Mouse (Mus musculus) intestine, embryonic 14.5 days (tissue): ENCODE data around the gene Mrpl30. TPM values are rescaled to one million over a fixed set of nuclear protein-coding genes. Genes with fewer than 3 reads are reported as not detected.
A peak's percentile ranks its signal among the peaks of the same experiment; 100 is the strongest.

Experiments used
- ATAC-seq: fragments of 200-750 bp; cut with Nextera tagmentation; replicated peaks from 2 replicates; pipeline ENCODE4 v1.8.0; 2017; ENCODE audit warnings: low read depth, moderate number of reproducible peaks, moderate TSS enrichment, moderate library complexity; ENCODE audit not compliant: low FRiP score, low TSS enrichment
- DNase-seq: peaks from one replicate; pipeline ENCODE4 v3.0.0-alpha.2; 2018; ENCODE audit warnings: low spot score
- H3K27ac ChIP-seq: fragments of 300-500 bp; sonication (generic); 2 replicates; pipeline ENCODE4 v1.5.1; 2014; ENCODE audit warnings: low read depth, mild to moderate bottlenecking, control low read depth
- H3K27me3 ChIP-seq: fragments of 300-500 bp; sonication (generic); replicated peaks from 2 replicates; pipeline ENCODE4 v1.6.1; 2014; ENCODE audit warnings: low read length, control low read depth; ENCODE audit not compliant: control insufficient read depth, insufficient read depth
- H3K36me3 ChIP-seq: fragments of 300-500 bp; sonication (generic); 2 replicates; pipeline ENCODE4 v1.6.1; 2014; ENCODE audit warnings: low read length, control low read depth; ENCODE audit not compliant: control insufficient read depth, insufficient read depth
- H3K4me1 ChIP-seq: fragments of 300-500 bp; sonication (generic); replicated peaks from 2 replicates; pipeline ENCODE4 v1.6.1; 2014; ENCODE audit warnings: low read length, control low read depth, mixed read lengths; ENCODE audit not compliant: control insufficient read depth, insufficient read depth
- H3K4me2 ChIP-seq: fragments of 300-500 bp; sonication (generic); 2 replicates; pipeline ENCODE4 v1.6.1; 2014; ENCODE audit warnings: low read length
- H3K4me3 ChIP-seq: fragments of 300-500 bp; sonication (generic); 2 replicates; pipeline ENCODE4 v1.5.1; 2014; ENCODE audit warnings: low read depth, low read length, control low read depth, mixed read lengths
- H3K9ac ChIP-seq: fragments of 300-500 bp; sonication (generic); 2 replicates; pipeline ENCODE4 v1.6.1; 2014; ENCODE audit warnings: mild to moderate bottlenecking, low read length
- H3K9me3 ChIP-seq: fragments of 300-500 bp; sonication (generic); 2 replicates; pipeline ENCODE4 v1.6.1; 2016; ENCODE audit warnings: low read length, control low read depth; ENCODE audit not compliant: control insufficient read depth
- WGBS: fragments of 180-500 bp; shearing (Covaris S2); extraction: QIAGEN DNeasy Blood & Tissue Kit; methylation state at CpG from one replicate; pipeline ENCODE4 v1.1.7; 2014; 5-methylcytosine and 5-hydroxymethylcytosine counted together
- polyA plus RNA-seq: library from polyadenylated mRNA; unstranded; fragments of >200 nt; fragmentation: Nextera tagmentation; extraction: Ambion mirVana; gene quantifications from 2 replicates; pipeline ENCODE4 v1.2.1, GENCODE M21; 2014

The Mrpl30 gene
- polyA plus RNA-seq, 1 experiment from 2014 or later = 295 TPM

- ATAC-seq = no peak
Measured at GRCm38 (mm10) chr1:37884451-37884850, 5.8 kb upstream of the Mrpl30 start.

GRCm38 (mm10) chr1:37889206-37889605, 1.1 kb upstream of the Mrpl30 start:
- Histone ChIP-seq H3K27ac (no peak overlapping the region; the same call in 1 of the 2 replicates), H3K9me3 (no peaks in the 10 kb centered on the region), H3K4me3 (peak overlapping the region; percentile 83), H3K4me2 (peak overlapping the region; percentile 89), H3K27me3 (no peaks in the 10 kb centered on the region), H3K9ac (peak overlapping the region; percentile 52), H3K36me3 (peaks cover 6% of the 10 kb centered on the region; the same call in 1 of the 2 replicates), H3K4me1 (peaks cover 15% of the 10 kb centered on the region)
- DNase-seq (no peak), ATAC-seq (no peak)
- WGBS = 82% methylated on average over 7 of the region's 7 CpGs

More at GRCm38 (mm10) chr1:37884451-37884850, 5.8 kb upstream of the Mrpl30 start:
- Histone ChIP-seq H3K4me2 (no peak overlapping the region), H3K27me3 (no peaks in the 10 kb centered on the region), H3K27ac (no peak overlapping the region), H3K36me3 (peaks cover 40% of the 10 kb centered on the region), H3K4me3 (no peak overlapping the region), H3K9ac (no peak overlapping the region), H3K4me1 (peaks cover 5% of the 10 kb centered on the region; the same call in 1 of the 2 replicates), H3K9me3 (no peaks in the 10 kb centered on the region)
- DNase-seq = no peak
- WGBS = 71% methylated on average over 4 of the region's 4 CpGs

GRCm38 (mm10) chr1:37891400-37891799, 1.1 kb downstream of the Mrpl30 start:
- H3K4me2 ChIP-seq = peak overlapping the region; percentile 89
- ATAC-seq = no peak
- H3K4me1 ChIP-seq = peaks cover 15% of the 10 kb centered on the region
- no peaks in the 10 kb centered on the region for H3K9me3 ChIP-seq
- H3K27me3 ChIP-seq = no peaks in the 10 kb centered on the region
- peak overlapping the region; percentile 83 for H3K4me3 ChIP-seq
- H3K9ac ChIP-seq = peak overlapping the region; percentile 52
- WGBS = 67% methylated on average over 3 of the region's 3 CpGs
- DNase-seq = no peak
- H3K27ac ChIP-seq = no peak overlapping the region
- H3K36me3 ChIP-seq = peaks cover 24% of the 10 kb centered on the region

DNA sequence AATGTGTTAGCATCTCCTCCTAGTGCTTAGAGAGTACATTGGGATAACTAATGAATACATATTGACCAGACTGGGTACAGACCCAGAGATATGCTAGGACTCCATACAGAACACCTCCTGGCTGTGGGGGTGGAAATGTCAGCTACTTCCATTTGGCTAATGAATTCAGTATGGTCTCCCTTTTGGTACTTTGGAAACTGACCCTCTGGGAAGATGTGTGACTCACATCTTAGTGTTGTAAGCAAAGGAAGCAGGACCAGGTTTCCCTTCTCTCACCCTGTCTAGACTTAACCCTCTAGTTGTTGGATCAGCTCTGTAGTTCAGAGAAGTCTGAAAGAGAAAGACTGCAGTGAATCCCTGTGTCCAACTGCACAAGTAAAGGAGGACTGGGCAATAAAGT, 4.3 kb downstream of the Mrpl30 start:
- no peaks in the 10 kb centered on the region for H3K27me3 ChIP-seq
- no peak overlapping the region for H3K4me3 ChIP-seq
- DNase-seq (no peak), ATAC-seq (no peak)
- no peaks in the 10 kb centered on the region for H3K9me3 ChIP-seq
- no peak overlapping the region for H3K27ac ChIP-seq
- peaks cover 8% of the 10 kb centered on the region for H3K4me1 ChIP-seq
- H3K36me3 ChIP-seq = peaks cover 52% of the 10 kb centered on the region
- H3K9ac ChIP-seq = no peak overlapping the region
- H3K4me2 ChIP-seq = no peak overlapping the region

DNA sequence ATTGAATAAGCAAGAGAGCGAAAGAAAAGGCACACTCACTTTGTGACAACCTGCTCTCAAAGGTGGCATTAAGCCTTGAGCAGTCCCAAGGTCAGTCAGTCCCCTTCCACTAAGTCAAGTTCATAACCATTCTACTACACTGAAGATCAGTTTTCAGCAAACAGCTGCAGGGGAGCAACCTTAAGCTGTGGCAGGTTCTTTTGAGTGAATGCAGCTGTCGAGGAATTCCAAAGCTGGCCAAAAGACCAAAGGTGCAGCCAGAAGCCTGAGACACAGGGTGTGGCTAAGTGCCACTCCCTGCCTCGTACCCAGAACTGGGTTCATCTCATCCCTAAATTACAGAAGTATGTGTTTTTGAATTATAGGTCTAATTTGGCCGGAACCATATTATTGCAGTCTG, 9.5 kb downstream of the Mrpl30 start:
- no peak overlapping the region for H3K27ac ChIP-seq
- no peaks in the 10 kb centered on the region for H3K4me1 ChIP-seq
- 72% methylated on average over 4 of the region's 4 CpGs for WGBS
- no peak overlapping the region for H3K9ac ChIP-seq
- DNase-seq (no peak), ATAC-seq (no peak)
- H3K9me3 ChIP-seq = no peaks in the 10 kb centered on the region
- no peak overlapping the region for H3K4me2 ChIP-seq
- no peak overlapping the region for H3K4me3 ChIP-seq
- H3K36me3 ChIP-seq = peaks cover 46% of the 10 kb centered on the region
- H3K27me3 ChIP-seq = no peaks in the 10 kb centered on the region

- H3K27me3 ChIP-seq = no peaks in the 10 kb centered on the region
- peaks cover 41% of the 10 kb centered on the region for H3K36me3 ChIP-seq
- no peak overlapping the region for H3K4me2 ChIP-seq
- H3K9ac ChIP-seq = no peak overlapping the region
- ATAC-seq (no peak), DNase-seq (no peak)
- no peak overlapping the region for H3K4me3 ChIP-seq
- H3K9me3 ChIP-seq = no peaks in the 10 kb centered on the region
- 53% methylated on average over 6 of the region's 6 CpGs for WGBS
- H3K4me1 ChIP-seq = no peaks in the 10 kb centered on the region
- no peak overlapping the region for H3K27ac ChIP-seq
Measured at GRCm38 (mm10) chr1:37900288-37900687, 10.0 kb downstream of the Mrpl30 start.

GRCm38 (mm10) chr1:37903178-37903577, 12.9 kb downstream of the Mrpl30 start:
- no peak overlapping the region for H3K4me3 ChIP-seq
- no peaks in the 10 kb centered on the region for H3K27me3 ChIP-seq
- 0 out of 2 replicates have a peak, but pooled peaks have one; percentile 15 for ATAC-seq
- 32% methylated on average over 6 of the region's 6 CpGs for WGBS
- H3K27ac ChIP-seq = no peak overlapping the region
- no peak overlapping the region for H3K9ac ChIP-seq
- no peak for DNase-seq
- H3K9me3 ChIP-seq = no peaks in the 10 kb centered on the region
- peaks cover 17% of the 10 kb centered on the region for H3K36me3 ChIP-seq
- H3K4me2 ChIP-seq = no peak overlapping the region
- H3K4me1 ChIP-seq = no peaks in the 10 kb centered on the region

DNA sequence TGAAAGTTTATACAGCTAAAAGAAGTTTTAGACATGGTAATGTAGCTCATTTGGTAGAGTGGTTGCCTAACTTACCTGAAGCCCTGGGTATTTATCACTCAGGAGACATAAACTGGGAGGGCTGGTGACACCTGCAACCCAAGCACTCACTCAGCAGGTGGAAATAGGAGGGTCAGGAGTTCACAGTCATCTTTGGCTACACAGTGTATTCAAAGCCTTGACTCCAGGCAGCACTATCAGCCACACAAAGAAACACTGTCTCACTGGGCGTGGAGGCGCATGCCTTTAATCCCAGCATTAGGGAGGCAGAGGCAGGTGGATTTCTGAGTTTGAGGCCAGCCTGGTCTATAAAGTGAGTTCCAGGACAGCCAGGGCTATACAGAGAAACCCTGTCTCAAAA, 22.5 kb downstream of the Mrpl30 start:
- WGBS = 82% methylated on average over 2 of the region's 2 CpGs
- Histone ChIP-seq H3K4me3 (no peak overlapping the region), H3K4me2 (no peak overlapping the region), H3K9ac (no peak overlapping the region), H3K9me3 (no peaks in the 10 kb centered on the region), H3K27me3 (no peaks in the 10 kb centered on the region), H3K27ac (no peak overlapping the region), H3K36me3 (no peaks in the 10 kb centered on the region), H3K4me1 (no peaks in the 10 kb centered on the region)
- DNase-seq (no peak), ATAC-seq (no peak)

- H3K27ac ChIP-seq = no peak within 1 kb of the TSS
- H3K4me2 ChIP-seq = no peak within 1 kb of the TSS
- WGBS = 69% methylated on average over 5 of the region's 5 CpGs
- ATAC-seq (no peak), DNase-seq (no peak)
- no peak within 1 kb of the TSS for H3K4me3 ChIP-seq
- no peak within 1 kb of the TSS for H3K9ac ChIP-seq
- no peaks in the 10 kb centered on the region for H3K4me1 ChIP-seq
- no peaks in the 10 kb centered on the region for H3K36me3 ChIP-seq
- no peaks in the 10 kb centered on the region for H3K27me3 ChIP-seq
- H3K9me3 ChIP-seq = no peaks in the 10 kb centered on the region
Measured at GRCm38 (mm10) chr1:37916393-37916792, 26.1 kb downstream of the Mrpl30 start, which contains the start of gene Lyg2. Lyg2 (minus strand) TSS chr1:37916493.
